Mouse (Mus musculus) cerebellum, postnatal 25 days (tissue): ENCODE measurements around the gene Cep170.

Experiments
- DNase-seq, 2 experiments: peaks; one replicate each; pipeline ENCODE4 v3.0.0; 2021; ENCODE audit warnings: mixed read lengths in 2 of 2

The Cep170 gene

DNA sequence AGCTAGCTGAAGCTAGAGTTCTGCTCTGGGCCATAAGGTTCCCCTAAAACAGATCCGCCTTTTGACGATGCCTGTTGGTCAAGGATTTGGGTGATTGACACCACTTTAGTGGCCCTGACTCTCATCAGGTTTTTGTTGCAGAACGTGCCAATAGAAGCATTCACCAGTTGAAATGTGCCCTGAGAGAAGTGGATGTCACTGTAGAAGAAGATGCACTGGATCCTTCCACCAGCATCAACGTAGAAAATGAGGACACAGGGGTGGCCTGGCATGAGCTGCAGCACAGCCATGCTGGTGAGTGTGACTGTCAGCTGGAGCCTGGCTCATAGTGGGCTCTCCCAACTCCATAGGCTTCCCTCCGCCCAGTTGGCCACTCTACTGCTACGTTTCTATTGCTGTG is 10.7 kb upstream of the Cep170 start:
- no peak for DNase-seq

GRCm38 (mm10) chr1:176823889-176824288 is 10.0 kb upstream of the Cep170 start:
- no peak for DNase-seq

DNA sequence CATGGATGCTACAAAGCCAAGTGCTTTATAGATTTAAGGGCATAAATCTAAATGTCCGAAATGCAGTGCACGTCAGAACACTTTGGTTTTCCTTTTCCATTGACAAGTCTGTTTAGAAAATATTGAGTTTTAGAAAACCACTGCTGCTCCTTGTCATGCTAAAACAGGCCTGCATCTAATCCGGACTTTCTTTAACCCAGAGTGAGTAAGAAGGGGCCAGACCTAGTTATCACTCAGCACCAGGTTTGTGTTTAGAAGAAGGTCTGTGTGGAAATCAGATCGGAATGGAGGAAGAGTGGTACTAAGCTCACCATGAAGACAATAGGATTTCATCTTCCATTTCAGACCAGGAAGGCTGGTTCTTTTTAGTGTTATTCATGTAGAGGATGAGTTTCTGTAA is 9.1 kb upstream of the Cep170 start:
- DNase-seq = no peak

DNA sequence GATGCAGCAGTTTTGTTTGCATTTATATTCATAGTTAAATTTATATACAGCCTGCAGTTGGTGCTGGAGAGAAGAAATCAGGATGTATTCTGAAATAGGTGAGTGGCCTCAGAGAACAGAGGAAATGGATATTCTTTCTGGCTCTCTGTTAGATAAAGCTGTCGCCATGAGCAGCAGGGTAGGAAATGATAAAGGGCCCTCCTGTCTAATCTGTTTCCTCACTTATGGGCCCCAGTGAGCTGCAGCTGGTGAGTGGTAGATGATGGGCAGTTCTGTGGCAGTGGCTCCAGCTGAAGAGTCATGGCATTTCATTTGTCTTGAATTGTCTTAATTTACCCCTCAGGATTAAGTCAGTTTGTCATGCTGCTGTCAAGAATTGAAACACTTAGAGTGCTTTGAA is 8.1 kb upstream of the Cep170 start:
- DNase-seq = no peak

GRCm38 (mm10) chr1:176818763-176819162 is 4.9 kb upstream of the Cep170 start:
- DNase-seq = no peak

DNA sequence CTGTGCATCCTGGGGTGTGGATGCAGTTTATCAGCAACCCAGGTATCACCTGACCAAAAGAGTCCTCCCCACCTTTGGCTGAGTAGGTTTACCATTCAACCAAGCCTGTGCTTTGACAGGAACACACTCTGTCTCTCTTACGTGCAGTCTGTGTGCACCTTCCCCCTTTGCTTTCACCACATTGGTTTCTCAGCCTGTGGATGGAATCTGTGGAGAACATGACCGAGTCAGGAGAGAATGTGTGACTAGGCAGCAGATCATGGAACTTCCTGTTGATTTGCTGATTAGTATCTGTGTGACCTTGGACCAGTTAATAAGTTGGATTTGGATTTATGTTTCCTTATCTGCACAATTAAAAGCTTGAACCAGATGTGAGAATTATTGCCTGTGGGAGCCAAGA is 4.3 kb upstream of the Cep170 start:
- no peak for DNase-seq

GRCm38 (mm10) chr1:176816728-176817127 is 2.9 kb upstream of the Cep170 start:
- no peak for DNase-seq

- DNase-seq = peak; percentile 92 to 93
Measured at GRCm38 (mm10) chr1:176814591-176815062, 760 bp upstream of the Cep170 start, which contains the start of gene Sdccag8. Gene Sdccag8, plus strand, starts transcription at chr1:176814660.

GRCm38 (mm10) chr1:176813292-176814035 is 403 bp downstream of the Cep170 start:
- peak; percentile 81 to 86 for DNase-seq

DNA sequence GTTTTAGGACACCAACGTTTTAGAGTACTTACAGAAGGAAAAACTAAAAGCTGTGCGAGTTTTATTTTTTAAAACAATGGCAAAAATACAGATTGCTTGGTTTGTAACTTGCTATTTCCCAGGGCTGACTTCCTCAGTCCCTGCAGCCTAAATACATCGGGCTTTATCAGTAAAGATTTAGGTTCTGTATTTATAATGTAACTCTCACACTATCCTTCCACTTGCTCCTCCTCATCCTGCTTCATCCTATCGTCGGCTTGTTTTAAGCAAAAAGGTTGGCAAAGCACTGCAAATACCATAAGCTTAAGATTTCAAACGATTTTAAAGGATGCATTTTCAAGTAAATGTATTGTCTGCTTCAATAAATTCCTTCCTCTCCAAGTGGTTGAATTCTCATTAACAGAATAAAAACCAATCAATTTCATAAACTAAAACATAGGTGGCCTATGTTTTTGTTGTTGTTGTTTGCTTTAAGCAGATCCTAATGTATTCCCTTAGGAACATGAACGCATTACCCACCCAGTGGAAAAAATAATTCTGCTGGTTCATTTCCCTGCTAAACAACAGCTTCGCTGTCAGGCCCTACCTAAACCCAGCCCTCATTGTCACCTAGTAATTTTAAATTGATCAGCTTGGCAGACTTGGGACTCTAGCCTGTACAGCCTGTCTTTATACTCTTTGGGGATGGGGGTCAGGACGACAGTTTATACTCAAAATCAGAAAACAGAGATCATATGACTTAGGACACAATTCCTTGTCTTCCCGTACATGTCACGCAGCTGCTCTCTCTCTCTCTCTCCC is 1.2 kb downstream of the Cep170 start:
- no peak for DNase-seq

DNA sequence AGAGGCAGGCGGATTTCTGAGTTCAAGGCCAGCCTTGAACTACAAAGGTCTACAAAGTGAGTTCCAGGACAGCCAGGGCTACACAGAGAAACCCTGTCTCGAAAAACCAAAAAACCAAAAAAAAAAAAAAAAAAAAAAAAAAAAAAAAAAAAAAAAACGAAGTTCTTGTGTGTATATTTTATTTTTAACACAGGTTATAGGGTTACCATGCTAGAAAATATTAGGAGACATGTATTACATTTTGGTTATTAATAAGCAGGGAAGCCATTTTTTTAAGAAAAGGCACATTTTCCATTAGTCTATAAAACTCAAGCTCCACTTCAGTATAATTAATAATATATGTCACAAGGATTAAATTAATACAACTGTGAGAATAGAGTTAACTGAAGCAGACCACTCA is 2.0 kb downstream of the Cep170 start:
- no peak for DNase-seq

GRCm38 (mm10) chr1:176810161-176810560 is 3.7 kb downstream of the Cep170 start:
- no peak for DNase-seq

- no peak for DNase-seq
Measured at GRCm38 (mm10) chr1:176800728-176801365, 13.0 kb downstream of the Cep170 start.

- no peak for DNase-seq
Measured at GRCm38 (mm10) chr1:176798673-176799072, 15.2 kb downstream of the Cep170 start.

GRCm38 (mm10) chr1:176792175-176792574 is 21.7 kb downstream of the Cep170 start:
- DNase-seq = no peak

DNA sequence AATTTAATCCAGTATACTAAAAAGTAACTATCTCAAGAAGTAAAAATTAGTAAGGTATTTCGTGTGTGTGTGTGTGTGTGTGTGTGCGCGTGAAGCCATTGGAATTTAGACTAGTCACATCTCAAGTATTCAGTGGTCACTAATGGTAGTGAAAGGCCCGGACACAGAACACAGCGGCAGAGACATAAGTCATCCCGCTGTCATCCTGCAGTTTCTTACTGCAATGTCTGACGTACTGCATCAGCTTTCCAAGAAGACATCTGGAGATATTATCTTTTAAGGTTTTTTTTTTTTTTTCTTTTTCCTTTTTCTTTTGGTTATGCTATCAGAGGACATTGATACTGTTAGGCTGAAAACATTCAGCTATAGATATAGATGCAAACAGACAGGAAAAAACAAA is 24.5 kb downstream of the Cep170 start:
- no peak for DNase-seq

DNA sequence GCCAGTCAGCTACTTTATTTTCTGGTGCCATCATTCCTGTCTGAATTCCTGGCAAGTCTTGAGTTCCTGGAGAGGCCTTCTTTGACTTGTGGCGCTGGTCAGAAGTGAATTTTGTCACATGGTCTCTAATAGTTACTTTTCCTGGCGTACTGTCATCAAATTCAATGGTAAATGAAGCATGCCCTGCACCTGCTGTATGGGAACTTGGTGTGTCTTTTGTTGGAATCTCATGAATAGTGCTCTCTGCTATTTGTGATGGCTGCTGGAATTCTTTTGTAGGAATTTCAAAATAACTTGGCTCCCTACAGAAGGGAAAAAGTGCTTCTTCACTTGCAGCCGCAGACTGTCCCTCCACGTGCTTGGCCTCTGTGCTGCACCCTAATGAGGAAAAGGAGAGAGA is 39.3 kb downstream of the Cep170 start:
- no peak for DNase-seq

- DNase-seq = no peak
Measured at GRCm38 (mm10) chr1:176762295-176762694, 51.6 kb downstream of the Cep170 start.

DNA sequence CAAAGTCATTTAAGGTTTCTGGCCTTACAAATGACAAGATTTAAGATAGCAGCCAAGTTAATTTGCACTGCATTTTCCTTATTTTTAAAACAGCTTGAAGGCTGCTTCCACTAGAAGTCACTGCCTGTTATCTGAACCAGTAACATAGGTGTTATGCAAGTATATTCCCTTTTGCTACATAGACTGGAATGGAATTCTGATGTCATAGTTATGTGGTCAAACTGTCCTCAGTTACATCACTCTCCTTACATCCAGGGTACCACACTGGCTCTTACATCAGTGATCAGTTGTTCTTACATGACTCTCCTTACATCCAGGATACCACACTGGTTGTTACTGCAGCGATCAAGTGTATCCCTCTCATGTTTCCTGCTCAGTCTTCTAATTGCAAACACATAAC is 53.2 kb downstream of the Cep170 start:
- no peak for DNase-seq

DNA sequence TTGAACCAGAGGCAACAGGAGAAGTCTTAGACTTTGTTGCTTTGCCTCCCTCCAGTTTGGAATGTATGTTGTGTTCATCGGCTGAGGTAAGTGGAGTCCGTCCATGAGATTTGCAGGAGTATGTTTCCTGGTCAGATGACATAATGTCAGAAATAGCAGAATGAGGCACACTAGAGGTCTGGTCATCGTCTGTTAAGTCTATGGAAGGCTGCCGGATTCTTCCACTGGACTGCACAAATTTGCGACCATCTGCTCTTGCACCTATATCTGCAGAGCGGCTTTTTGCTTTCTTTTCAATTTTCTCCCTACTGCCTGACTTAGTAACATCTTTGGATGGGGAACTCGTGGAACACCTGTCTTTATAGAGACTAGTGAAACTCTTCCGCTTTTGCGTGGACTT is 58.3 kb downstream of the Cep170 start:
- DNase-seq = peak; percentile 88 to 91

GRCm38 (mm10) chr1:176753861-176754718 is 59.8 kb downstream of the Cep170 start:
- DNase-seq = peak; percentile 14 to 18

DNA sequence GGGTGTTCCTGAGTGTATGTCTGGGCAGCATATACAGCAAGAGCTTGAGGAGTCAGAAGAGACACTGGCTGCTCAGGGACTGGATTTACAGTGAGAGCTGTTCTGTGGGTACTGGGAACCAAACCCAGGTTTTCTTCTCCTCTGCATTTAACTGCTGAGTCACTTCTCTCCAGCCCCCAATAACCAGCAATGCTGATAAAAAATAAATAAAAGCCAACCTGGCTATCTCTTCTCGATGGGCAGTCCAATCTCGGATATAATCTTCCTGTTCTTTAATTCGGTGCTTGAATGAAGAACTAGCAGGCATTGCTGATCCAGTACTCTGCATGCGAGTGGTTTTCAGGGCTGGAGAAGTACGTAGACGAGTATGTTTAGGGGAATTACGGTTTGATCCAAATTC is 64.2 kb downstream of the Cep170 start:
- no peak for DNase-seq

- DNase-seq = no peak
Measured at GRCm38 (mm10) chr1:176732834-176733233, 81.0 kb downstream of the Cep170 start.
